Mouse (Mus musculus) lung, postnatal 14 days (tissue): ENCODE measurements around the gene Ubxn2a.

Experiments used
- DNase-seq: peaks from one replicate; pipeline ENCODE4 v3.0.0; 2021

Gene Ubxn2a

GRCm38 (mm10) chr12:4878296-4878783 lies 29.2 kb downstream of the Ubxn2a start:
- DNase-seq = no peak

GRCm38 (mm10) chr12:4875623-4876022 lies 31.9 kb downstream of the Ubxn2a start:
- DNase-seq = no peak

DNA sequence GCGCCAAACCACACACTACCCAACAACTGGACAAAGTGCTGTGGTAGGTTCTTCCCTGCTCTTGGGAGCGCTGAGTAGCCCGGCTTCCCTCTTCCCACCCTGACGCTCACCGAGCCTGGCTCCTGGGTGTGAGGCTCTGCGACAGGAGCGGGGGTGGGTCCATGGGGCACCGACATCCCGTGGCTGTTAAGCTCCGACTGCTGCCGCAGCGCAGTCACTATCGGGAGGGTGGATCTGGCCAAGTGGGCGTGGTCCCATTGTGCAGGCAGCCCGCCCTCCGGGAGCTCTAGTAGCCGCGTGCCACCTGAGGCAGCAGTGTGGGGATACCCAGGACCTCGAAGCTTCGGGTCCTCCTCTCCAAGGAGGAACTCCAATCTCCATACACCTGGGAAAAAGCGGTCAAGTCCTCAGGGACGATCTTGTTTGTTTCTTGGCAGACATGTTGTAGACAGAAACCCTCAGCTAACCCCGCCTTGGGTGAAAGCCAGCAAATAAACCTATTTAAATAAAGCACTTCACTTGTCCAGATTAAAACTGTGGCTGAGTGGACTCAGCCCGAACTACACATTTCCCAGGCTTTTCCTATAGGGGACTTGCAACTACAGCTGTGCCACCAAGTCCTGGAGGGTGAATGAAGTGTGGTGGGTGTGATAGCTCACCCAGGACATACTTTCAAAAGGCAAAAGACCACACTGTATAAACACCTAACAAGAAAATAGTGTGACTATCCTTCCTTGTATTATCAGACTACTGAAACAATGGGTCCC lies 33.2 kb downstream of the Ubxn2a start, which contains the start of gene Mfsd2b:
TSS of gene Mfsd2b (minus strand) at position 199 of the 767 bp plus-strand sequence.
- peak; percentile 79 for DNase-seq

DNA sequence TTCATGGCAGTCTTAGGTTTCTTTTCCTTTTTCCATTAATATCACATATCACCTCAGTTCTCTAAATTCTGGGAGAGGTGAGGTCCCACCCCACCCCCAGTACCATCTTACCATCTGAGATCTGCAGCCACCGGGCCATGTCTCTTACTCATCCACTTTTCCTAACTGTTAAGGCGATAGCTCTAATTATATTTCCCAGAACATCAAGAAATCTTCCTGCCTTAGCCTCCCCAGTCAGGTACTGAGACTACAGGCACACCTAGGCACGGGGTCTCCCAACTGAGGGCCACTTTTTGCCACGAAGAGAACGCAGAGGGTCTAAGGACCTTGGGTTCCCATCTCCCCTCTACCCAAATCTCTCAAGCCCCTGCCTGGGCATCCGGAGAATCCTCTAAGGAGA lies 34.0 kb downstream of the Ubxn2a start:
- DNase-seq = no peak

DNA sequence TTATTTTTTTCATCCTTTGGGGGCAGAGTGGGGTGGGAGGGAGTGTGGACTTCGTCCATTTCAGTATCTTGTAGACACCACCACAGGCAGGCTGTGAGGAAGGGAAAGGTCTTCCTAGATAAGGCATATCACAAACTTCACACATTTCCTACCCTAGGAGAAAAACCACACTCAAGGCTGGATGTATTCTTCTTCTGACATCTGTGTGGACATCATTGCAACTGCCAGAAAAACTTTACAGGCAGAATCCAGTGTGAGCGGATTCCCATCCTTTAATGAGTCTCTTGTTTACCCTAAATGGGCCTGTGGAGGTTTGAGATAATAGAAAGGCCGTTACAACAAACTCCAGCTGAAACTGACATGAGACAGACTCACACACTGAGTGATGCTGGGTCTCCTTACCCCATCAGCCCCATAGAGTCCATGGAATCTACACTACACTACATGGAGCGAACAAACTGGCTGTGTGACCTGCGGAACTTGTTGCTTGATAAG lies 34.5 kb downstream of the Ubxn2a start:
- no peak for DNase-seq

GRCm38 (mm10) chr12:4872273-4872672 lies 35.2 kb downstream of the Ubxn2a start:
- no peak for DNase-seq

GRCm38 (mm10) chr12:4871260-4871659 lies 36.2 kb downstream of the Ubxn2a start:
- DNase-seq = no peak

- DNase-seq = no peak
Measured at GRCm38 (mm10) chr12:4868924-4869323, 38.6 kb downstream of the Ubxn2a start.

DNA sequence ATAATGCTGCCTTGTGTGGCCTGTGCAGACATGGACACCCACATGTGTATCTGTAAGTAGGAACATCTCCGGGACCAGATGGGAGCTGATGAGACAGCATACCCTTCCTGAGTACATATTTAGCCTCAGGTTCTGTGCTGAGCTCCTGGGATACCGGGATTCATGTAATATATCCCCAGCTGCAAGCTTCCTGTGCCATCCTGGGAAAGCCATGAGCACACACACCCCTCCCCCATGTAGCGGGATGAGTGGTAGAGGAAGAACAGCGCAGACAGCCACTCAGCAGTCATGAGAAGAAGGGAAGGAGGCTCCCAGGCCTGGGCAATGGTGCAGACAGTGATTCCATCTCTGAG lies 43.2 kb downstream of the Ubxn2a start:
- no peak for DNase-seq

- no peak for DNase-seq
Measured at GRCm38 (mm10) chr12:4863654-4864337, 43.7 kb downstream of the Ubxn2a start.

GRCm38 (mm10) chr12:4862672-4863071 lies 44.8 kb downstream of the Ubxn2a start:
- no peak for DNase-seq

GRCm38 (mm10) chr12:4859241-4859914 lies 48.1 kb downstream of the Ubxn2a start:
- DNase-seq = no peak

- DNase-seq = no peak
Measured at GRCm38 (mm10) chr12:4856834-4857233, 50.7 kb downstream of the Ubxn2a start.

DNA sequence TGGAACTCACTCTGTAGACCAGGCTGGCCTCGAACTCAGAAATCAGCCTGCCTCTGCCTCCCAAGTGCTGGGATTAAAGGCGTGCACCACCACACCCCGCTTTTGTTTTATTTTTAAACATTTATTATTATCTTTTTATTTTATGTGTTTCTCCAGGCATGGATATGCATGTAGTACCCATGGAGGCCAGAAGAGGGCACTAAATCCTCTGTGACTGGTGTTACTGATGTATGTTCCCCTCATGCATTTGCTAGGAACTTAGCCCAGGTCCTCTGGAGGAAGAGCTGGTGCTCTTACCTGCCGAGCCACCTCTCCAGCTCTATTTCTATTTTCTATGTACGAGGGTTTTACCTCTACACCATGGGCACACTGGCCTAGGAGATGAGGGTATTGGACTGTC lies 51.3 kb downstream of the Ubxn2a start:
- DNase-seq = no peak

DNA sequence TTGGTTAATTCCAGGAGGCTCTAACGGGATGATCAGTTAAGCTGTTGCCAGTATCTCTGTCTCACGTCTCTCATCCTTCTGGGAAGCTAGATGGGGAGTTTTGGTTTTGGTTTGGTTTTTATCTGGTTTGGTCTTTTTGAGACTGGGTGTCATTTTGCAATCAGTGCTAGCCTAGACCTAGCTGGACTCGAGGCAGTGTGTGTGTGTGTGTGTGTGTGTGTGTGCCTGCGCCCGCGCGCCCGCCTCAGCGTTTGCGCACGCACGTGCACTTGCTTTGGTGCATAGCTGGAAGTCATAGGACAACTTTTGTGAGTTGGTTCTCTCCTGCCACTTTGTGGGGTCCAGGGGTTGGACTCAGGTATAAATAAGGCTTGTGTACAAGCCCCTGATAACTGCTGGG lies 63.8 kb downstream of the Ubxn2a start:
- peak; percentile 41 for DNase-seq

- peak; percentile 88 for DNase-seq
Measured at GRCm38 (mm10) chr12:4842890-4843597, 64.5 kb downstream of the Ubxn2a start, which contains the start of gene Wdcp. Gene Wdcp (plus strand): TSS chr12:4843303.

DNA sequence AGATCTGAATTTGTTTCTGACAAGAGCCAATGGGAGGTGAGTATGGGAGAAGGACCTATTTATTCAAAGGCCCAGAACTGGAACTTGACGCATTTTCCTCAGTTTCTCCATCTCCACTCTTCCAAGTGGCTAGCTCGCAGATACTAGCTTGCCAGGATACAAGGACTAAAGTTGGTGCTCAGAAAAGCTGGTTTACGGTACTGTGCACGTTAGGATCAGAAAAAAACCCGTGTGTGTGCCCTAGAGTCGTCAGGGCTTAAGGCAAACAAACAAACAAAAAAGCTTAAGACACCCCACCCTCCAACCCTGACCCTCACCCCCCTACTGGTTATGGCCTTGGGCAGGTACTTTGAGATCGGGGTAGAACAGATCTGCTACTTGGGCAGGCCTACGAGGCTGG lies 65.0 kb downstream of the Ubxn2a start:
- DNase-seq = no peak

- peak; percentile 55 for DNase-seq
Measured at GRCm38 (mm10) chr12:4841392-4841887, 66.1 kb downstream of the Ubxn2a start, which contains the start of gene Fkbp1b. Gene Fkbp1b (minus strand): TSS chr12:4841591.

- no peak for DNase-seq
Measured at GRCm38 (mm10) chr12:4840741-4841140, 66.8 kb downstream of the Ubxn2a start.

DNA sequence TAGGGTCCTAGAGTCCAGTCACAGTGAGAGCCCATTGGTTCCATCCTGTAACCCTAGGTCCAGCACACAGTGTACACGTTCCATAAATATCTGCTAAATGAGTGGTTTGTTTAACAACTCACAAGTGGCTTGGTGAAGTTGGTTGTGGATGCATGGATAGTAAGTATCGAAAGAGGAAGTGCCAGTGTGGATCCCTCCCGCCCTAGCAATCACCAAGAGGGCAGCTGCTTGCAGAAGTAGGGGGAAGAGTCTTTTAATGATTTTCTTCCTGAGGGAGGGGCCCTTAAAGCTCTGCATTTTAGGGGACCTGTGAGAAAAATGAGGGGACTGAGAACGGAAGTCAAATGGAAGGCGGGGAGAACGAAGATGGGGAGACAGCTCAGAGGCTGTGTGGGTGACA lies 67.5 kb downstream of the Ubxn2a start:
- DNase-seq = no peak

- no peak for DNase-seq
Measured at GRCm38 (mm10) chr12:4836959-4837358, 70.5 kb downstream of the Ubxn2a start.
